Mouse (Mus musculus) cerebellum, adult 2 months (tissue): ENCODE results near the gene Lyg1.

ENCODE experiments used
- CTCF ChIP-seq: fragments of 200-500 bp; IDR thresholded peaks from 2 replicates; pipeline ENCODE4 v1.5.1; 2011; ENCODE audit warnings: low read depth, mild to moderate bottlenecking, control low read depth, low read length, moderate library complexity, borderline replicate concordance; ENCODE audit not compliant: insufficient read depth
- POLR2A ChIP-seq: fragments of 200-500 bp; IDR thresholded peaks from 2 replicates; pipeline ENCODE4 v1.6.1; 2011; ENCODE audit warnings: low read length, control low read depth, borderline replicate concordance; ENCODE audit not compliant: insufficient read depth

DNA sequence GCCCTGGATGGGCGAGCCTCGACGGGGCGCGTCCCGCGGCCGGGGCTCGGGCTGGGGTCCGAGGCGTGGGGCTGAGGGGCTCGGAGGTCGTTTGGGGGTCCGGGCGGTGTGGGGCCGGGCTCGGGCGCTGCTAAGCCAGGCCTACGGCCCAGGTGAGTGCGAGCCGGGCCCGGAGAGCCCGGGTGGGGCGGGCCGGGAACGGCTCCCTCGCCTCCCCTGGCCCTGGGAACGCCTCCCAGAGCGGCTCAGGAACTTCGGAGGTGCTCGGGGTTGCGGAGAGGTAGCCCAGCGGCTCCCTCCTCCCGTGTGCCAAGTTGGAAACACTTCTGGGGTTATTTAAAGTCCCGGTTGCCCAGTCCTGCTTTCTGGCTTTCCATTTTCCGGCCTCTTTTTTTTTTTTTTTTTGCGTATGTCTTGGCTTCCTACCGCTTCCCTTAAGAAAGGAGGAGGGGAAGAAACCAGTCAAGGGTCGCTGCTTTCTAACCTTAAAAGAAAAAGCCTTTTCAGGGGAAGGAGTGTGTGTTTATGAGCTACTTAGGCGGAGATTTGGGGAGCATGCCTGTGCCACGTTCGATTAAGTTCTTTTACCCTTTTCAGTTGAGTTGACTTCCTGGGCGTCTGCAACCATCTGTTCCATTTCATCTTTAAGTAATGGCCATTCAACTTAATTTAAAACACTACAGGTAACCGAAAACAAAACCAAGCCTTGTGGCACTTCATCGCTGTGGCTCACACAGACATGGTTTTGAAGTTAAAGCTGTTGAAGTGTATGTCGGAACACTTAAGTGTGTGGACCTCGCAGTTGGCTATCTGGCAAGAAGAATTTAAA is 41.0 kb upstream of the Lyg1 start:
- TF ChIP-seq CTCF (no peak), POLR2A (no peak)
